Mouse (Mus musculus) hindbrain, embryonic 14.5 days (tissue): ENCODE data around the gene Kif11. TPM values are rescaled to one million over a fixed set of nuclear protein-coding genes. Genes with fewer than 3 reads are reported as not detected.

Source experiments
- ATAC-seq: fragments of 200-750 bp; cut with Nextera tagmentation; 2 replicates; pipeline ENCODE4 v1.8.0; 2017; ENCODE audit warnings: moderate number of reproducible peaks, mild to moderate bottlenecking, moderate TSS enrichment, moderate library complexity; ENCODE audit not compliant: low FRiP score
- DNase-seq: peaks from one replicate; pipeline ENCODE4 v3.0.0-alpha.2; 2015; ENCODE audit warnings: low spot score
- H3K27ac ChIP-seq: fragments of 300-500 bp; sonication (generic); 2 replicates; pipeline ENCODE4 v1.5.1; 2014; ENCODE audit warnings: mild to moderate bottlenecking, moderate library complexity
- H3K27me3 ChIP-seq: fragments of 300-500 bp; sonication (generic); 2 replicates; pipeline ENCODE4 v1.6.1; 2014; ENCODE audit warnings: mild to moderate bottlenecking, low read length, mixed read lengths; ENCODE audit not compliant: control insufficient read depth, insufficient read depth
- H3K36me3 ChIP-seq: fragments of 300-500 bp; sonication (generic); replicated peaks from 2 replicates; pipeline ENCODE4 v1.6.1; 2014; ENCODE audit not compliant: control insufficient read depth, insufficient read depth
- H3K4me1 ChIP-seq: fragments of 300-500 bp; sonication (generic); replicated peaks from 2 replicates; pipeline ENCODE4 v1.6.1; 2014; ENCODE audit warnings: antibody characterized with exemption, low read length, mixed read lengths; ENCODE audit not compliant: control insufficient read depth, insufficient read depth
- H3K4me2 ChIP-seq: fragments of 300-500 bp; sonication (generic); replicated peaks from 2 replicates; pipeline ENCODE4 v1.6.1; 2014; ENCODE audit warnings: mild to moderate bottlenecking, moderate library complexity
- H3K4me3 ChIP-seq: fragments of 300-500 bp; sonication (generic); replicated peaks from 2 replicates; pipeline ENCODE4 v1.5.1; 2014; ENCODE audit warnings: mild to moderate bottlenecking, low read length
- H3K9ac ChIP-seq: fragments of 300-500 bp; sonication (generic); 2 replicates; pipeline ENCODE4 v1.6.1; 2014
- H3K9me3 ChIP-seq: fragments of 300-500 bp; sonication (generic); 2 replicates; pipeline ENCODE4 v1.6.1; 2016; ENCODE audit warnings: low read length; ENCODE audit not compliant: control insufficient read depth
- WGBS: fragments of 180-500 bp; shearing (Covaris S2); extraction: QIAGEN DNeasy Blood & Tissue Kit; methylation state at CpG from one replicate; pipeline ENCODE4 v1.1.7; 2014; 5-methylcytosine and 5-hydroxymethylcytosine counted together
- polyA plus RNA-seq: library from polyadenylated mRNA; unstranded; fragments of >200 nt; fragmentation: Nextera tagmentation; extraction: Ambion mirVana; gene quantifications from 2 replicates; pipeline ENCODE4 v1.2.1, GENCODE M21; 2014

Kif11 gene
- polyA plus RNA-seq, 1 experiment from 2014 or later, result 10.5 TPM

DNA sequence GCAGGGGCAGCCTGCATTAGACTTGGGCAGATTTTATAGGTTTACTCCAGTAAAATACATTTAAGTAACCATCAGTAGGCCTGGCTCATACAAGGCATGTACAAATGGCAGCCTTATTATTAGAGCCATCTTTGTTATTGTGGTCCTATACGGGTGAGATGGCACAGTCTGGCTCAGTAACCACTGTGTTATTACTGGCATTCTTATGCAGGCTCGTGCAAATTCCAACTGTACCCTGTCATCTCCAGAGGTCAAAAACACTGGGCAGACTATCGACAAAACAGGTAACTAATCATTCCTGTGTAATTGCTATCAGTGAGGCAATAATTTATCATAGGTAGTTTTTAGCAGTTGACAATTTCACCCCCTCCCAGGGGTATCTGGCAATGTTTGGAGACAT is 29.9 kb upstream of the Kif11 start:
- no peaks in the 10 kb centered on the region for H3K4me1 ChIP-seq
- no peaks in the 10 kb centered on the region for H3K36me3 ChIP-seq
- ATAC-seq, result no peak
- no peak overlapping the region for H3K27ac ChIP-seq
- 74% methylated on average over 3 of the region's 3 CpGs for WGBS
- no peaks in the 10 kb centered on the region for H3K27me3 ChIP-seq
- no peak overlapping the region for H3K4me2 ChIP-seq
- no peak for DNase-seq
- no peaks in the 10 kb centered on the region for H3K9me3 ChIP-seq
- no peak overlapping the region for H3K4me3 ChIP-seq
- no peak overlapping the region for H3K9ac ChIP-seq

DNA sequence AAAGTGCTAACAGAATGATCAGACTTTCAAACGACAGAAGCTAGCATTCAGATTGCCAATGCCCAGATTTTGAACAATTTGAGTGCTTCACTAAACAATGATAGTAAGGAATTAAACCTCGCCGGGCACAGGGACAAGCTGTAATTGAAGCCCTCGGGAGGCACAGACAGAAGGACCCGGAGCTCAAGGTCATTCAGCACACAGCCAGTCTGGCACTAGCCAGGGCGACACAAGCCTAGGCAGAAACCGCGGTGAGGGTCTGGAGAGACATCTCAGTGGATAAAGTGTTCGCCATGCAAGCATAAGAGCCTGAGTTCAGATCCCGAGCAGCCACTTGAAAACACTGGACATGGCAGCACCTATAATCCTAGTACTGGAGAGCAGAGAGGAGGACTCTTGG is 27.9 kb upstream of the Kif11 start:
- H3K36me3 ChIP-seq, result no peaks in the 10 kb centered on the region
- H3K4me3 ChIP-seq, result no peak overlapping the region
- H3K27me3 ChIP-seq, result no peaks in the 10 kb centered on the region
- no peaks in the 10 kb centered on the region; the same call in 1 of the 2 replicates for H3K9me3 ChIP-seq
- no peak overlapping the region for H3K4me2 ChIP-seq
- DNase-seq (no peak), ATAC-seq (no peak)
- H3K4me1 ChIP-seq, result no peaks in the 10 kb centered on the region
- 86% methylated on average over 10 of the region's 10 CpGs for WGBS
- no peak overlapping the region for H3K9ac ChIP-seq
- H3K27ac ChIP-seq, result no peak overlapping the region

DNA sequence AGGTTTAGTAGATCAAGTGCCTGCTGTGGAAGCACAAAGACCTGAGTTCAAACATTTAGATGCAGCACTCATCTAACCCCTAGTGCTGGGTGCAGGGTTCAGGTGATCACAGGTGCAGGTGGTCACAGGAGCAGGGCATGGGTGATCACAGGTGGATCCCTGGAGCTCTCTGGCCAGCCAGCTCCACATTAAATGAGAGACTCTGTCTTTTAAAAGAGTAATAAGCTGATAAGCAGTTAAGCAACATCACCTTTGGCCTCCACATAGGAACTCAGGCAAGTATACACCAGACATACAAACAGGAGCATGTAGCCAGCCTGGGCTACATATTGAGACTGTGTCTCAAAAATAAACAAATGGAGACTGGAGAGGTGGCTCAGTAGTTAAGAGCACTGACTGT is 27.3 kb upstream of the Kif11 start:
- no peaks in the 10 kb centered on the region for H3K36me3 ChIP-seq
- DNase-seq (no peak), ATAC-seq (no peak)
- H3K9me3 ChIP-seq, result no peaks in the 10 kb centered on the region; the same call in 1 of the 2 replicates
- no peak overlapping the region for H3K9ac ChIP-seq
- no peaks in the 10 kb centered on the region for H3K4me1 ChIP-seq
- H3K27me3 ChIP-seq, result no peaks in the 10 kb centered on the region
- no peak overlapping the region for H3K27ac ChIP-seq
- no peak overlapping the region for H3K4me3 ChIP-seq
- no peak overlapping the region for H3K4me2 ChIP-seq

- H3K4me1 ChIP-seq, result no peaks in the 10 kb centered on the region
- no peaks in the 10 kb centered on the region; the same call in 1 of the 2 replicates for H3K9me3 ChIP-seq
- no peak overlapping the region for H3K9ac ChIP-seq
- WGBS, result 92% methylated on average over 3 of the region's 3 CpGs
- H3K4me3 ChIP-seq, result no peak overlapping the region
- H3K4me2 ChIP-seq, result no peak overlapping the region
- no peaks in the 10 kb centered on the region for H3K36me3 ChIP-seq
- H3K27ac ChIP-seq, result no peak overlapping the region
- H3K27me3 ChIP-seq, result no peaks in the 10 kb centered on the region
- ATAC-seq, result no peak
- no peak for DNase-seq
Measured at GRCm38 (mm10) chr19:37352756-37353155, 23.4 kb upstream of the Kif11 start.

DNA sequence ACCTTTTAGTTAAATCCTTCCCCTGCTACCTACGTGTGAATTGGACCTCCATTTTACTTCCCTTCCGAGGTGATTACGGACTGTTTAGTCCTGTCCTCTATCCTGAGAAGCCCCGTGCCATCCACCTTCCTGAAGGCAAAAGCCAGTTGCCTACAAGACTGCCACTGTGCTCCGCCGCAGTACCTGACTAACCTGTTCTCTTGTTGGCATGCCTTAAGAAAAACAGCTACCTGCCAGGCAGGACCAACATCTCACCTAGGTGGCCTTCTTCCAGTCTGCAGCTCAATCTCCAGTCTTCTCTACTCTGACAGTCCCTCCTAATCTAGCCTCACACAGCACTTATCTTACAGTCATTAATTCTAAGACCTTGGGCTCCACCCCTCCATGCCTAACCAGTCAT is 22.9 kb upstream of the Kif11 start:
- Histone ChIP-seq H3K27me3 (no peaks in the 10 kb centered on the region), H3K36me3 (no peaks in the 10 kb centered on the region), H3K4me2 (no peak overlapping the region), H3K9me3 (no peaks in the 10 kb centered on the region; the same call in 1 of the 2 replicates), H3K4me1 (no peaks in the 10 kb centered on the region), H3K4me3 (no peak overlapping the region), H3K27ac (no peak overlapping the region), H3K9ac (no peak overlapping the region)
- ATAC-seq (no peak), DNase-seq (no peak)
- 95% methylated on average over 6 of the region's 6 CpGs for WGBS

DNA sequence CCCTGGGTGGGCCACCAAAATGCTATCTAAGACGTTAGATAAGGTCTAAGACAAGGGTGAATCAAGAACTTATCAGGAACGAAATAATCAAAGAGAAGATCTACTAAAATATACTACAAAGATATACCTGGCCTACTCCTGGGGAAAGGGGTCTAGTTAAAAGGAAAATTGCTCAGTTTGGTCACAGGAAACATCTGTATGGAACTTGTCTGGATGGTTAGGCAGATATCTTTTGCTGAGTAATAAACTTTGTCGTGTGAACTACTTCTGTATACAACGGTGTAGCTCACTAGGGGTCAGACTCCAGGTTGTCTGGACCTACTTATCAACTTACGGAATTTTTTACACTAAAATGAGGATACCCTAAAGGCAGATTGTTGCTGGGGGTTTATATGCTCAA is 16.2 kb upstream of the Kif11 start:
- Histone ChIP-seq H3K9me3 (no peaks in the 10 kb centered on the region), H3K4me3 (no peak overlapping the region), H3K9ac (no peak overlapping the region), H3K27me3 (no peaks in the 10 kb centered on the region), H3K4me1 (no peaks in the 10 kb centered on the region; the same call in 1 of the 2 replicates), H3K36me3 (no peaks in the 10 kb centered on the region), H3K4me2 (no peak overlapping the region), H3K27ac (no peak overlapping the region)
- DNase-seq, result no peak
- WGBS, result 82% methylated on average over 5 of the region's 5 CpGs
- ATAC-seq, result no peak

DNA sequence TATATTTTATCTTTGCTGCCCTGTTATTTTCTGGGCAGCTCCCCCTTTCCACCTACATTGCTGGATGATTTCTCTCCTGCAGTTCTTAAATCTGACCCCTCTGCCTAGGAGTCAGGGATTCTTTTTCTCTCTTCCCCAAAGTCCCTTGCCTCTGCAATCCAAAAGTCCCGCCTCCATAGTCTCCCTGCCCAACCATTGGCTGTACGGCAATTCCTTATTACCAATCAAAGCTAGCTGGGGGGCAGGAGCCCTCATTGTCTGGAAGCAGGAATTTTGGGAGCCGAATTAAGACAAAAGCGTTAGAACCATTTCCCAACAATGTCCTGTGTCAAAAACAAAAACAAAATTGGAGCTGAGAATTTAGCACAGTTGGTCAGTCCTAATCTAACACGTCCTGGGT is 13.7 kb upstream of the Kif11 start:
- H3K27me3 ChIP-seq, result no peaks in the 10 kb centered on the region
- H3K4me2 ChIP-seq, result no peak overlapping the region; the same call in 1 of the 2 replicates
- H3K27ac ChIP-seq, result no peak overlapping the region
- H3K9me3 ChIP-seq, result no peaks in the 10 kb centered on the region
- DNase-seq (no peak), ATAC-seq (no peak)
- no peak overlapping the region for H3K9ac ChIP-seq
- H3K36me3 ChIP-seq, result no peaks in the 10 kb centered on the region
- no peaks in the 10 kb centered on the region; the same call in 1 of the 2 replicates for H3K4me1 ChIP-seq
- no peak overlapping the region for H3K4me3 ChIP-seq
- 32% methylated on average over 5 of the region's 5 CpGs for WGBS

- H3K36me3 ChIP-seq, result no peaks in the 10 kb centered on the region
- H3K27me3 ChIP-seq, result no peaks in the 10 kb centered on the region
- no peak overlapping the region for H3K9ac ChIP-seq
- H3K4me2 ChIP-seq, result no peak overlapping the region
- no peak for ATAC-seq
- H3K27ac ChIP-seq, result no peak overlapping the region
- no peaks in the 10 kb centered on the region; the same call in 1 of the 2 replicates for H3K4me1 ChIP-seq
- peak; percentile 46 for DNase-seq
- no peak overlapping the region for H3K4me3 ChIP-seq
- 76% methylated on average over 11 of the region's 11 CpGs for WGBS
- no peaks in the 10 kb centered on the region for H3K9me3 ChIP-seq
Measured at GRCm38 (mm10) chr19:37363128-37363939, 12.9 kb upstream of the Kif11 start.

DNA sequence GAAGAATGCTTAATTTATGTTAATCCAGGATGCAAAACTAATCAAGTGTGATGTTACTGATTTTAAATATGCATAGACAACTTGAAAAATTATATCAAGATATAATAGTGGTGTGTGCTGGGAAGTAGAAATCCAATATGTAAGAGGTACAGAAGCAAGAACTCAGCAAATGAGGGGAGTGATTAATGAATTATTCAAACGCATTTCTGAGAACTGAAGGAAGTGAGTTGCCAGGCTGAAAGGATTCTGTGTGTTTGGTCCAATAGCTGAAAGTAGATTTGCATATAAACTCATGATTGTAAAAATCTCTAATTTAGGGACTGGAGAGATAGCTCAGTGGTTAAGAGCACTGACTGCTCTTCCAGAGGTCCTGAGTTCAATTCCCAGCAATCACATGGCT is 7.2 kb upstream of the Kif11 start:
- 71% methylated on average over 1 of the region's 1 CpGs for WGBS
- no peak overlapping the region for H3K4me2 ChIP-seq
- H3K4me1 ChIP-seq, result no peaks in the 10 kb centered on the region
- ATAC-seq (no peak), DNase-seq (no peak)
- H3K36me3 ChIP-seq, result no peaks in the 10 kb centered on the region
- no peak overlapping the region for H3K9ac ChIP-seq
- no peak overlapping the region for H3K4me3 ChIP-seq
- no peak overlapping the region for H3K27ac ChIP-seq
- no peaks in the 10 kb centered on the region for H3K27me3 ChIP-seq
- no peaks in the 10 kb centered on the region for H3K9me3 ChIP-seq
